Mouse (Mus musculus): Measurements from ENCODE around the gene Siah2. TPM values are rescaled to one million over a fixed set of nuclear protein-coding genes. Genes with fewer than 3 reads are reported as not detected.
A peak's percentile ranks its signal among the peaks of the same experiment; 100 is the strongest.

Siah2 gene
- total RNA-seq, 1 experiment: 5.8 TPM

DNA sequence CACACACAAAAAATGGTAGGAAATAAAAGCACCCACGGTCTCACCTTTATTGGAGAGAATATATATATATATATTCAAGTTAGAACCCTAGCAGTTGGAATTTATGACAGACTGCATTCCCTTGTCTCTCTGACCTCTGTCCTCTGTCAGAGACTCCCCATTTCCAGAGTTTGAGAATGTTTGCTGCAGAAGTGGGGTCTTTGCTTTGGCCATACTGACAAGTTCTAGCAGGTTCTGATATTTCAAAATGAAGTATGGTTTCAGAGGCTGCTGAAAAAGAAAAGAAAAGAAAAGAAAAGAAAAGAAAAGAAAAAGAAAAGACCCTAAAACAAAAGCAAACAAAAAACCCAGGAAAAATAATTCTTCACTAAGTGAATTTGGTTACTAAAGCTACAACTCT is 2.8 kb upstream of the Siah2 start:
- no peak overlapping the region for H3K27ac ChIP-seq (ENCODE audit: insufficient read depth, low read depth, low read length, poor library complexity, severe bottlenecking)

DNA sequence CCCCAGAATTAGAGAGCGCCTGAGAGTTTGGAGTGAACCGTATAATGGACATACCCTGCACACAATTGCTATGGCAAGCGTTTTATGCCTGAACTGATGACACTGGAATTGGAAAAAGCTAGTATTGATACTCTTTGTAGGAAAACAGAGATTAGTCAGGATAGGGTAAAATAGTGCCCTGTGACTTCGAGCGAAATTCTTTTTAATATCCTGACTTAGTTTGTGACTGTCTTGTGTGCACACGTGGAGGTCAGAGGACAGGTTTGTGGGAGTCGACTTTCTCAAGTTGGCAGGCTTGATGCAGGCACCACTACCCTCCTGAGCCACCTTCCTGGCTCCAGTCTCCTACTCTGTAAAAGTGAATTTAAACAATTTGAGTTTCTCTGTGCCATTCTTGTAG is 1.1 kb upstream of the Siah2 start:
- DNase-seq (ENCODE audit: low read depth, low spot score): no peak
- H3K27ac ChIP-seq (ENCODE audit: insufficient read depth, low read depth, low read length, poor library complexity, severe bottlenecking): no peak overlapping the region
- TF ChIP-seq MAFK (IDR thresholded peaks at IDR 0.05; ENCODE audit: insufficient read depth, low read depth, low read length): no peak
- no peaks in the 10 kb centered on the region for H3K9me3 ChIP-seq (ENCODE audit: control insufficient read depth, insufficient read depth, low read depth, low read length)
- H3K9ac ChIP-seq (ENCODE audit: insufficient read depth, low read depth, low read length, poor library complexity, severe bottlenecking): no peak overlapping the region
- no peak overlapping the region for H3K4me3 ChIP-seq (ENCODE audit: insufficient read depth in 1 of 2, low read depth in 1 of 2, low read length in 2 of 2, poor library complexity in 1 of 2, severe bottlenecking in 1 of 2)
- in situ Hi-C loops (cut with MboI; ENCODE audit: low sequenced_read_pairs in 2 of 2, unreplicated experiment in 2 of 2): no loop called here
- H3K4me1 ChIP-seq (ENCODE audit: control insufficient read depth in 2 of 2, insufficient read depth in 2 of 2, low read length in 2 of 2, poor library complexity in 1 of 2): no peaks in the 10 kb centered on the region
- H3K36me3 ChIP-seq (ENCODE audit: control insufficient read depth, insufficient read depth, low read length, poor library complexity, severe bottlenecking): no peaks in the 10 kb centered on the region

More for the DNA sequence above, 2.8 kb upstream of the Siah2 start:
- Histone ChIP-seq H3K9me3 (ENCODE audit: control insufficient read depth, insufficient read depth, low read depth, low read length) (no peaks in the 10 kb centered on the region), H3K4me3 (ENCODE audit: insufficient read depth in 1 of 2, low read depth in 1 of 2, low read length in 2 of 2, poor library complexity in 1 of 2, severe bottlenecking in 1 of 2) (no peak overlapping the region), H3K4me1 (ENCODE audit: control insufficient read depth in 2 of 2, insufficient read depth in 2 of 2, low read length in 2 of 2, poor library complexity in 1 of 2) (no peaks in the 10 kb centered on the region), H3K9ac (ENCODE audit: insufficient read depth, low read depth, low read length, poor library complexity, severe bottlenecking) (no peak overlapping the region), H3K36me3 (ENCODE audit: control insufficient read depth, insufficient read depth, low read length, poor library complexity, severe bottlenecking) (no peaks in the 10 kb centered on the region)
- DNase-seq (ENCODE audit: low read depth, low spot score): no peak
- in situ Hi-C loops (cut with MboI; ENCODE audit: low sequenced_read_pairs in 2 of 2, unreplicated experiment in 2 of 2): no loop called here
- TF ChIP-seq ZC3H11A (IDR thresholded peaks at IDR 0.05; ENCODE audit: borderline replicate concordance, low read depth, low read length) (no peak), CHD2 (IDR thresholded peaks at IDR 0.05; ENCODE audit: low read depth, low read length) (no peak), MAFK (IDR thresholded peaks at IDR 0.05; ENCODE audit: insufficient read depth, low read depth, low read length) (no peak), HCFC1 (IDR thresholded peaks at IDR 0.05; ENCODE audit: borderline replicate concordance, insufficient read depth, low read length) (no peak), ZNF384 (IDR thresholded peaks at IDR 0.05; ENCODE audit: low read depth, low read length) (no peak)

DNA sequence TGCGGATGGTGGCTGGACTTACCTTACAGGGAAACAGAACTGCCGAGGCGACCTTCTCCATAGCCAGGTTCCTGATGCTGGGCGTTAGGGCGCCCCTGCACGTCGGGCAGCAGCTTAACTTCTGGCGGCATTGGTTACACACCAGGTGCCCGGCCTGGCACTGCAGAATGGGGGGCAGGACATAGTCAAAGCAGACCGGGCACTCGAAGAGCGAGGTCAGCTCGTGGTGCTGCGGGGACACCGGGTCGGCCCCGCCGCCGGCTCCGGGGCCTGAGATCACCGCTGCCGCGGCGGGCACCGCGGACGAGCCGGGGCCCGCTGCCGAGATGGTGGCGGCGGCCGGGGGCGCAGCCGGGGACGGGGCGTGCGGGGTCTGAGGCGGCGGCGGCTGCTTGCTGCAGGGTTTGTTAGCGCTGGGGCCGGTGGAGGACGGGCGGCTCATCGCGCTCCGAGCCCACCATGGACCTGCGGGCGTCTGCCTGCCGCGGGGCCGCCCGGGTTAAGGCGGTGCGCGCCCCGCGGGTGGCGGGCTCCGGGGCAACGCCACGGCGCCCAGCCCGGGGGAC is 743 bp downstream of the Siah2 start:
- Histone ChIP-seq H3K4me3 (ENCODE audit: insufficient read depth in 1 of 2, low read depth in 1 of 2, low read length in 2 of 2, poor library complexity in 1 of 2, severe bottlenecking in 1 of 2) (peak overlapping the region; percentile 88 to 91), H3K9me3 (ENCODE audit: control insufficient read depth, insufficient read depth, low read depth, low read length) (no peaks in the 10 kb centered on the region), H3K27ac (ENCODE audit: insufficient read depth, low read depth, low read length, poor library complexity, severe bottlenecking) (no peak overlapping the region), H3K9ac (ENCODE audit: insufficient read depth, low read depth, low read length, poor library complexity, severe bottlenecking) (peak overlapping the region; percentile 79), H3K36me3 (ENCODE audit: control insufficient read depth, insufficient read depth, low read length, poor library complexity, severe bottlenecking) (no peaks in the 10 kb centered on the region), H3K4me1 (ENCODE audit: control insufficient read depth in 2 of 2, insufficient read depth in 2 of 2, low read length in 2 of 2, poor library complexity in 1 of 2) (no peaks in the 10 kb centered on the region)
- no peak for DNase-seq (ENCODE audit: low read depth, low spot score)
- no peak for TF ChIP-seq ZNF384 (IDR thresholded peaks at IDR 0.05; ENCODE audit: low read depth, low read length)
- TF ChIP-seq ZC3H11A (IDR thresholded peaks at IDR 0.05; ENCODE audit: borderline replicate concordance, low read depth, low read length): no peak
- in situ Hi-C loops (cut with MboI; ENCODE audit: low sequenced_read_pairs in 2 of 2, unreplicated experiment in 2 of 2): no loop called here

DNA sequence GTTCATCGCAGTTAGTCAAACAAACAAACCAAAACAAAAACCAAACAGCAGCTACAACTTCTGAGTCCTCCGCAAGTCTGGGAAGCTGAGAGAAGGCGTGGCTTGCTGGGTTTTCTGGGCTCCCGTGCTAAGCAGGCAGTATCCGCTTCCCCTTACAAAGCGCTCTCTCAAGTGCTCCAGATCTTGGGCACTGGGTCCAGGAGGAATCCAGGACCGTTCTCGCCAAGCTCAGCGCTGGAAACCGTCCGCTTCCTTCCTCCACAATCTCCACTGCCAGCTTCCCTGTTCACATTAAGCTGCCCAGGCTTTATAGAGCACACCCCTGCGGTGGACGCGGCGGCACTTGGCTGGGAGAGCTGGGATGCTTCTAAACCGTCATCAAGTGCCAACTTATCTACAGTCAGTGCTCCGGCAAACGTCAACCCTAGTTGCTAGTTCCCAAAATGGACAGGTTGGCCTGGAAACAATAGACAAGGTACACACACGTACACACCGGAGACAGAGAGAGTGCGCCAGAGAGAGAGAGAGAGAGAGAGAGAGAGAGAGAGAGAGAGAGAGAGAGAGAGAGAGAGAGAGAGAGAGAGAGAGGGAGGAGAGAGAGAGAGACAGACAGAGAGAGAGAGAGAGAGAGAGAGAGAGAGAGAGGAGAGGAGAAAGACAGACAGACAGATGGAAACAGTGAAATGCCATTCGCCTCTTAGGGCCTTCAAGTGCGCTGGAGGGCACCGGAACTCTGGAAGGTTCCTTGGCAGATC is 1.4 kb downstream of the Siah2 start:
- H3K27ac ChIP-seq (ENCODE audit: insufficient read depth, low read depth, low read length, poor library complexity, severe bottlenecking): no peak overlapping the region
- H3K4me1 ChIP-seq (ENCODE audit: control insufficient read depth in 2 of 2, insufficient read depth in 2 of 2, low read length in 2 of 2, poor library complexity in 1 of 2): no peaks in the 10 kb centered on the region
- peak overlapping the region; percentile 79 for H3K9ac ChIP-seq (ENCODE audit: insufficient read depth, low read depth, low read length, poor library complexity, severe bottlenecking)
- H3K9me3 ChIP-seq (ENCODE audit: control insufficient read depth, insufficient read depth, low read depth, low read length): no peaks in the 10 kb centered on the region
- no peaks in the 10 kb centered on the region for H3K36me3 ChIP-seq (ENCODE audit: control insufficient read depth, insufficient read depth, low read length, poor library complexity, severe bottlenecking)
- in situ Hi-C loops (cut with MboI; ENCODE audit: low sequenced_read_pairs in 2 of 2, unreplicated experiment in 2 of 2): no loop called here
- TF ChIP-seq CHD2 (IDR thresholded peaks at IDR 0.05; ENCODE audit: low read depth, low read length): no peak
- no peak for TF ChIP-seq ZC3H11A (IDR thresholded peaks at IDR 0.05; ENCODE audit: borderline replicate concordance, low read depth, low read length)
- no peak for TF ChIP-seq ZNF384 (IDR thresholded peaks at IDR 0.05; ENCODE audit: low read depth, low read length)
- TF ChIP-seq HCFC1 (IDR thresholded peaks at IDR 0.05; ENCODE audit: borderline replicate concordance, insufficient read depth, low read length): no peak
- DNase-seq (ENCODE audit: low read depth, low spot score): peak; percentile 33
- peak overlapping the region; percentile 88 to 91 for H3K4me3 ChIP-seq (ENCODE audit: insufficient read depth in 1 of 2, low read depth in 1 of 2, low read length in 2 of 2, poor library complexity in 1 of 2, severe bottlenecking in 1 of 2)

DNA sequence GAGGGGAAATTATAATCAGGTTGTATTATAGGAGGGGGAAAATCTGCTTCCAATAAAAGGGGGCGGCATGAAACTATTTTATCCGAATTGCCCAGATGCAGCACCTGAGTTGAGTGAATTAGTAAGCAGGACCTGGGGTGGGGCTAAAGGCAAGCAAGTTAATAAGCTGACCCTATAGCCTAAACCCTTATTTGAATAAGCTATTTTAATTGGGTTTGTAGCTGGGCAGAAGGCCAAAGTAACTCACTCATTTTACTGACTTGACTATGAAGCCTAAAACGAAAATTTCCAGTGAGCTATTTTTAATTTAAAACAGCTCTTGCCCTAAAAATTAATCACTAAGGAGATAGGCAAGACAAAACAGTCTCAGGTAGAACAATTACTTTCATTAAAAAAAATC is 2.5 kb downstream of the Siah2 start:
- Histone ChIP-seq H3K36me3 (ENCODE audit: control insufficient read depth, insufficient read depth, low read length, poor library complexity, severe bottlenecking) (no peaks in the 10 kb centered on the region), H3K9ac (ENCODE audit: insufficient read depth, low read depth, low read length, poor library complexity, severe bottlenecking) (no peak overlapping the region), H3K4me3 (ENCODE audit: insufficient read depth in 1 of 2, low read depth in 1 of 2, low read length in 2 of 2, poor library complexity in 1 of 2, severe bottlenecking in 1 of 2) (no peak overlapping the region), H3K4me1 (ENCODE audit: control insufficient read depth in 2 of 2, insufficient read depth in 2 of 2, low read length in 2 of 2, poor library complexity in 1 of 2) (no peaks in the 10 kb centered on the region), H3K9me3 (ENCODE audit: control insufficient read depth, insufficient read depth, low read depth, low read length) (no peaks in the 10 kb centered on the region), H3K27ac (ENCODE audit: insufficient read depth, low read depth, low read length, poor library complexity, severe bottlenecking) (no peak overlapping the region)
- in situ Hi-C loops (cut with MboI; ENCODE audit: low sequenced_read_pairs in 2 of 2, unreplicated experiment in 2 of 2): no loop called here
- DNase-seq (ENCODE audit: low read depth, low spot score): no peak
- TF ChIP-seq HCFC1 (IDR thresholded peaks at IDR 0.05; ENCODE audit: borderline replicate concordance, insufficient read depth, low read length): no peak
- no peak for TF ChIP-seq ZNF384 (IDR thresholded peaks at IDR 0.05; ENCODE audit: low read depth, low read length)
- TF ChIP-seq MAFK (IDR thresholded peaks at IDR 0.05; ENCODE audit: insufficient read depth, low read depth, low read length): no peak
- no peak for TF ChIP-seq CHD2 (IDR thresholded peaks at IDR 0.05; ENCODE audit: low read depth, low read length)
- TF ChIP-seq ZC3H11A (IDR thresholded peaks at IDR 0.05; ENCODE audit: borderline replicate concordance, low read depth, low read length): no peak

All from ES-E14 (cell line).